Mouse (Mus musculus): ENCODE measurements around the gene Cacna1s. TPM values are rescaled to one million over a fixed set of nuclear protein-coding genes. Genes with fewer than 3 reads are reported as not detected.

Cacna1s gene
- not detected in 2 replicates for polyA plus RNA-seq (2014; fragmentation: Nextera tagmentation; extraction: Ambion mirVana)

GRCm38 (mm10) chr1:136052547-136052946 lies at the start of gene Cacna1s:
Cacna1s (plus strand) TSS chr1:136052750.
- Histone ChIP-seq H3K27me3 (ENCODE audit: control insufficient read depth, insufficient read depth, low read length) (peaks cover 15% of the 10 kb centered on the region), H3K9me3 (ENCODE audit: control insufficient read depth, low read depth, low read length) (no peaks in the 10 kb centered on the region)

GRCm38 (mm10) chr1:136006292-136006748 lies 46.2 kb upstream of the Cacna1s start, which contains the start of gene Igfn1:
Igfn1 (minus strand) TSS chr1:136006342.
- no peaks in the 10 kb centered on the region for H3K27me3 ChIP-seq (ENCODE audit: control insufficient read depth, insufficient read depth, low read length)
- 0 out of 2 replicates have a peak within 1 kb of the TSS, but pooled peaks have one; percentile 38 for H3K4me3 ChIP-seq (ENCODE audit: low read depth, low read length)
- peaks cover 6% of the 10 kb centered on the region; the same call in 1 of the 2 replicates for H3K4me1 ChIP-seq (ENCODE audit: control insufficient read depth, insufficient read depth, low read length)
- 62% methylated on average over 3 of the region's 3 CpGs for WGBS
- H3K4me2 ChIP-seq (replicated peaks; ENCODE audit: low read depth, low read length), result peak within 1 kb of the TSS; percentile 67; the same call in 1 of the 2 replicates
- no peak within 1 kb of the TSS for H3K27ac ChIP-seq (ENCODE audit: low read length)
- no peaks in the 10 kb centered on the region for H3K9me3 ChIP-seq (ENCODE audit: control insufficient read depth, low read depth, low read length)
- H3K9ac ChIP-seq (replicated peaks; ENCODE audit: low read depth, low read length), result no peak within 1 kb of the TSS
- ATAC-seq (ENCODE audit: insufficient number of reproducible peaks, insufficient read depth, low FRiP score, low read depth), result no peak
- H3K36me3 ChIP-seq (ENCODE audit: control insufficient read depth, insufficient read depth, low read length), result no peaks in the 10 kb centered on the region

More at GRCm38 (mm10) chr1:136052547-136052946, at the start of gene Cacna1s:
- Histone ChIP-seq H3K4me1 (ENCODE audit: control insufficient read depth, insufficient read depth, low read length) (peaks cover 12% of the 10 kb centered on the region; the same call in 1 of the 2 replicates), H3K4me2 (replicated peaks; ENCODE audit: low read depth, low read length) (no peak within 1 kb of the TSS), H3K4me3 (ENCODE audit: low read depth, low read length) (no peak within 1 kb of the TSS), H3K36me3 (ENCODE audit: control insufficient read depth, insufficient read depth, low read length) (no peaks in the 10 kb centered on the region), H3K27ac (ENCODE audit: low read length) (no peak within 1 kb of the TSS), H3K9ac (replicated peaks; ENCODE audit: low read depth, low read length) (0 out of 2 replicates have a peak within 1 kb of the TSS, but pooled peaks have one; percentile 14)
- no peak for ATAC-seq (ENCODE audit: insufficient number of reproducible peaks, insufficient read depth, low FRiP score, low read depth)
- WGBS, result 45% methylated on average over 11 of the region's 11 CpGs

DNA sequence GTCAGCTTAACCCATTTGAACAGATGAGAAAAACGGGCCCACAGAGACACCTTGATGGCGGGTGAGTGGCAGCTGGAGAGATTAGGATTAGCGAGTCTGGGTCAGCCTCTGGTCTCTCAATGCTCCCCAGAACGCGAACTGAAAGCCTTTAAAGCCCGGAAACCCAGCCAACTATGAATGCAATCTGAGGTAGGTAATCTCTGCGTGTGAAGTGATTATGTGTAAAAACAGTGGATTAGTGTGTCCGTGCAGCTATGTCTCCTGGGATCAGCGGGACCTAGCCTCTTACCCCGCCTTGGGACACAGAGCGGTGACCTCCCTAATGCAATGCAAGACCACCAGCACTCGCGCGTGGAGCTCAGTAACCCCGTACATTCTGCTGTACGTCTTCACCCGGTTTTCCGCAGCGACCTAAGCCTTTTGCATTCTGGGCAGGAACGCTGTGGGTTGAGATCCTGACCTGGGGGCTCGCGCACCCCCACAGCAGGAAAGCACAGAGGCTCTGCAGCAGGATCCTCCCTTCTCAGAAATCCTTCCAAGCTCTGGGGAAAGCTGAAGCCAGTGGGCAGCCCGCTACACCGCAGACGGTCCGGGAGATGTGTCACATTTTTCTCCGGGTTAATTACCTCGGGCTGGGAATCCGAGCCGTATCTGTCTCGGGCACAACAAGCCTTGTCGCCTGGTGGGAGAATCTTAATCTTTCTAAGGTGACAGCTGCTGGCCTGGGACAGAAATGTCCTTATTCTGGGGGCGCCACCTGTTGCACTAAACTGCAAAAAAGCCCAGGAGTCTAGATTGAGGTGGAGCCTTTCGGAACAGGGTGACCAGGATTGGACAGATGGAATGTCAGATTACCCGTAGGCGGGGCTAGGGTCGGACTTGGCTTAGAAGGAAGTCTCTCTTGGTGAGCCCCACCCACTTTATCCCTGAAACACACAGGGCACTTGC lies 45.1 kb upstream of the Cacna1s start, which contains the start of gene Tmem9:
Tmem9 (plus strand) TSS at position 940 of the 948 bp plus-strand sequence.
- Histone ChIP-seq H3K4me1 (ENCODE audit: control insufficient read depth, insufficient read depth, low read length) (peaks cover 6% of the 10 kb centered on the region; the same call in 1 of the 2 replicates), H3K27ac (ENCODE audit: low read length) (no peak within 1 kb of the TSS), H3K36me3 (ENCODE audit: control insufficient read depth, insufficient read depth, low read length) (no peaks in the 10 kb centered on the region), H3K9me3 (ENCODE audit: control insufficient read depth, low read depth, low read length) (no peaks in the 10 kb centered on the region), H3K4me2 (replicated peaks; ENCODE audit: low read depth, low read length) (peak within 1 kb of the TSS; percentile 67), H3K9ac (replicated peaks; ENCODE audit: low read depth, low read length) (no peak within 1 kb of the TSS), H3K27me3 (ENCODE audit: control insufficient read depth, insufficient read depth, low read length) (no peaks in the 10 kb centered on the region), H3K4me3 (ENCODE audit: low read depth, low read length) (peak within 1 kb of the TSS; percentile 38)
- ATAC-seq (ENCODE audit: insufficient number of reproducible peaks, insufficient read depth, low FRiP score, low read depth), result peak; percentile 96
- WGBS, result 3% methylated on average over 37 of the region's 37 CpGs

DNA sequence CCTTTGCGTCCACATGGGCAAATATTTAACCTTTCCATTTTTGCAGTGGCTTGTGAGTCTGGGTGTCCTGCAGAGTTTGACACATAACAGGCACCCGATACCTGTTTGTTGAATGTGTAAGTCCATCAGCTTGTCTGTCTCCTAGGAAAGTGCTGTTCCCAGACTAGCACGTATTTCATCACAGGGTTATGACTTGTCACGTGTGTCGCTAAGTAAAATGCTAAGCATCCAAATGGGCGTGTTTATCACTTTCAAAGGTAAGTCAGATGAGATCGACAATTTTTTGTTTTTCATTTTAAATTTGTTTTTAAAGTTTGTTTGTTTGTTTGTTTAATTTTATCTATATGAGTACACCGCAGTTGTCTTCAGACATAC lies 44.4 kb upstream of the Cacna1s start:
- Histone ChIP-seq H3K4me2 (replicated peaks; ENCODE audit: low read depth, low read length) (peak overlapping the region; percentile 67), H3K27ac (ENCODE audit: low read length) (no peak overlapping the region), H3K36me3 (ENCODE audit: control insufficient read depth, insufficient read depth, low read length) (no peaks in the 10 kb centered on the region), H3K27me3 (ENCODE audit: control insufficient read depth, insufficient read depth, low read length) (no peaks in the 10 kb centered on the region), H3K4me1 (ENCODE audit: control insufficient read depth, insufficient read depth, low read length) (peaks cover 6% of the 10 kb centered on the region; the same call in 1 of the 2 replicates), H3K4me3 (ENCODE audit: low read depth, low read length) (peak overlapping the region; percentile 38), H3K9me3 (ENCODE audit: control insufficient read depth, low read depth, low read length) (no peaks in the 10 kb centered on the region), H3K9ac (replicated peaks; ENCODE audit: low read depth, low read length) (no peak overlapping the region)
- no peak; the same call in 1 of the 2 replicates for ATAC-seq (ENCODE audit: insufficient number of reproducible peaks, insufficient read depth, low FRiP score, low read depth)
- 24% methylated on average over 8 of the region's 8 CpGs for WGBS

GRCm38 (mm10) chr1:136010247-136010646 lies 42.3 kb upstream of the Cacna1s start:
- no peaks in the 10 kb centered on the region for H3K27me3 ChIP-seq (ENCODE audit: control insufficient read depth, insufficient read depth, low read length)
- no peak overlapping the region for H3K9ac ChIP-seq (replicated peaks; ENCODE audit: low read depth, low read length)
- H3K9me3 ChIP-seq (ENCODE audit: control insufficient read depth, low read depth, low read length), result no peaks in the 10 kb centered on the region
- H3K4me1 ChIP-seq (ENCODE audit: control insufficient read depth, insufficient read depth, low read length), result peaks cover 6% of the 10 kb centered on the region; the same call in 1 of the 2 replicates
- H3K4me2 ChIP-seq (replicated peaks; ENCODE audit: low read depth, low read length), result no peak overlapping the region
- no peak overlapping the region for H3K27ac ChIP-seq (ENCODE audit: low read length)
- no peaks in the 10 kb centered on the region for H3K36me3 ChIP-seq (ENCODE audit: control insufficient read depth, insufficient read depth, low read length)
- no peak for ATAC-seq (ENCODE audit: insufficient number of reproducible peaks, insufficient read depth, low FRiP score, low read depth)
- WGBS, result 87% methylated on average over 4 of the region's 4 CpGs
- no peak overlapping the region for H3K4me3 ChIP-seq (ENCODE audit: low read depth, low read length)

GRCm38 (mm10) chr1:136013513-136013912 lies 39.0 kb upstream of the Cacna1s start:
- WGBS, result 70% methylated on average over 4 of the region's 4 CpGs
- Histone ChIP-seq H3K36me3 (ENCODE audit: control insufficient read depth, insufficient read depth, low read length) (no peaks in the 10 kb centered on the region), H3K4me2 (replicated peaks; ENCODE audit: low read depth, low read length) (no peak overlapping the region), H3K9me3 (ENCODE audit: control insufficient read depth, low read depth, low read length) (no peaks in the 10 kb centered on the region), H3K27ac (ENCODE audit: low read length) (no peak overlapping the region), H3K9ac (replicated peaks; ENCODE audit: low read depth, low read length) (no peak overlapping the region), H3K27me3 (ENCODE audit: control insufficient read depth, insufficient read depth, low read length) (no peaks in the 10 kb centered on the region), H3K4me3 (ENCODE audit: low read depth, low read length) (no peak overlapping the region), H3K4me1 (ENCODE audit: control insufficient read depth, insufficient read depth, low read length) (peaks cover 4% of the 10 kb centered on the region; the same call in 1 of the 2 replicates)
- ATAC-seq (ENCODE audit: insufficient number of reproducible peaks, insufficient read depth, low FRiP score, low read depth), result no peak

- Histone ChIP-seq H3K36me3 (ENCODE audit: control insufficient read depth, insufficient read depth, low read length) (no peaks in the 10 kb centered on the region), H3K4me2 (replicated peaks; ENCODE audit: low read depth, low read length) (no peak overlapping the region), H3K27ac (ENCODE audit: low read length) (no peak overlapping the region), H3K9ac (replicated peaks; ENCODE audit: low read depth, low read length) (no peak overlapping the region), H3K4me1 (ENCODE audit: control insufficient read depth, insufficient read depth, low read length) (peaks cover 4% of the 10 kb centered on the region; the same call in 1 of the 2 replicates), H3K9me3 (ENCODE audit: control insufficient read depth, low read depth, low read length) (no peaks in the 10 kb centered on the region), H3K27me3 (ENCODE audit: control insufficient read depth, insufficient read depth, low read length) (no peaks in the 10 kb centered on the region), H3K4me3 (ENCODE audit: low read depth, low read length) (no peak overlapping the region)
- no peak for ATAC-seq (ENCODE audit: insufficient number of reproducible peaks, insufficient read depth, low FRiP score, low read depth)
- 62% methylated on average over 2 of the region's 2 CpGs for WGBS
Measured at GRCm38 (mm10) chr1:136014796-136015502, 37.6 kb upstream of the Cacna1s start.

- H3K4me3 ChIP-seq (ENCODE audit: low read depth, low read length), result peak overlapping the region; percentile 85; the same call in 1 of the 2 replicates
- peaks cover 16% of the 10 kb centered on the region; the same call in 1 of the 2 replicates for H3K36me3 ChIP-seq (ENCODE audit: control insufficient read depth, insufficient read depth, low read length)
- H3K9ac ChIP-seq (replicated peaks; ENCODE audit: low read depth, low read length), result 0 out of 2 replicates have a peak overlapping the region, but pooled peaks have one; percentile 10
- H3K9me3 ChIP-seq (ENCODE audit: control insufficient read depth, low read depth, low read length), result no peaks in the 10 kb centered on the region
- peak overlapping the region; percentile 89 for H3K4me2 ChIP-seq (replicated peaks; ENCODE audit: low read depth, low read length)
- peak; percentile 35; the same call in 1 of the 2 replicates for ATAC-seq (ENCODE audit: insufficient number of reproducible peaks, insufficient read depth, low FRiP score, low read depth)
- no peaks in the 10 kb centered on the region for H3K27me3 ChIP-seq (ENCODE audit: control insufficient read depth, insufficient read depth, low read length)
- peaks cover 4% of the 10 kb centered on the region; the same call in 1 of the 2 replicates for H3K4me1 ChIP-seq (ENCODE audit: control insufficient read depth, insufficient read depth, low read length)
- WGBS, result 80% methylated on average over 2 of the region's 2 CpGs
- H3K27ac ChIP-seq (ENCODE audit: low read length), result no peak overlapping the region
Measured at GRCm38 (mm10) chr1:136017307-136017706, 35.2 kb upstream of the Cacna1s start.

Data from stomach, embryonic 14.5 days (tissue).